Mouse (Mus musculus): ENCODE measurements around the gene Muc3. TPM values are rescaled to one million over a fixed set of nuclear protein-coding genes. Genes with fewer than 3 reads are reported as not detected.
"Not testable (repeated sequence)": the region's sequence is repeated elsewhere in the genome, so short reads cannot be mapped to it uniquely, and the experiment has no call there.

Muc3 gene
- total and polyA plus RNA-seq, 2 experiments from 2014 or later, result not detected

DNA sequence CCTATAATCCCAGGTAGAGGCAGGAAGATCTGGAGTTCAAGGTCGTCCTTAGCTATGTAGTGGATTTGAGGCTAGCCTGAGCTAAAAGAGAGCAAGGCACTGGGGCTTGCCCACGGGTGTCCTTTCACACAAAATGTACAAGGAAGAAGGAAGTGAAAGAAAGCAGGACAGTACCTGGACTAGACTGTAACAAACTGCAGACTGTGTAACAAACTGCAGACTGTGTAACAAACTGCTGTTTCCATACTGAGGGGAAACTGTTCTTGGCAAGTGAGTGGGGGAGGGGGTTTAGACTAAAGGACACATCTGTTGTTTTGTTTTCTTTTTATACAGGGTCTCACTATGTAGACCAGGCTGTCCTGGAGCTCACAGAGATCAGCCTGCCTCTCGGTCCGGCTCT lies 27.8 kb downstream of the Muc3 start:
- WGBS, result 61% methylated on average over 4 of the region's 4 CpGs
- TF ChIP-seq CTCF (IDR thresholded peaks at IDR 0.05; ENCODE audit: low read depth), result no peak
- no peak for TF ChIP-seq EP300 (IDR thresholded peaks at IDR 0.05; ENCODE audit: low read depth)
- H3K4me2 ChIP-seq (ENCODE audit: low read depth, low read length), result no peak overlapping the region

DNA sequence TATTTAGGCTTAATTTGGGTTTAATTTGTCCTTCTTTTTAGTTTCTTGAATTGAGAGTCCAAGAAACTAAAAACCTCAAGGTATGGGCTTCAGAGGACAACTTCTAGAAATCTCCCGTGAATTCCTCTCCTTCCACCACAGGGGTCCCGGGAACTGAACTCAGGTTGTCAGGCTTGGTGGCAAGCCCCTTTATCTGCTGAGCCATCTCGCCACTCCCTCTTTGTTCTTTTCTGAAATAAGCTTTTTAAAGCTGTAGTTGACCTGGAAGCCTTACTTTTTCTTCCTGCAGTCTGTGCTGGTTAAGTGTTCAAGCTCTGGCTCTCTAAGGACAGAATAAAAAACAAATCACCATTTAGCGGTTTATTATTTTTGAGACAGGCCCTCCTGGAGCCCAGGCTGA lies 30.2 kb downstream of the Muc3 start:
- Histone ChIP-seq H3K4me2 (ENCODE audit: low read depth, low read length) (no peak overlapping the region), H3K27ac (ENCODE audit: low read depth) (no peak overlapping the region), H3K9me3 (replicated peaks; ENCODE audit: control insufficient read depth, low read length) (no peaks in the 10 kb centered on the region), H3K27me3 (ENCODE audit: control insufficient read depth, insufficient read depth, low read length) (no peaks in the 10 kb centered on the region), H3K4me1 (ENCODE audit: control insufficient read depth, insufficient read depth) (no peaks in the 10 kb centered on the region), H3K4me3 (ENCODE audit: low read depth, low read length) (no peak overlapping the region), H3K9ac (replicated peaks; ENCODE audit: low read depth, low read length) (no peak overlapping the region), H3K36me3 (replicated peaks; ENCODE audit: control insufficient read depth, insufficient read depth, low read length) (peaks cover 8% of the 10 kb centered on the region)
- no peak for ATAC-seq (ENCODE audit: insufficient read depth, low read depth)
- 77% methylated on average over 4 of the region's 4 CpGs for WGBS
- TF ChIP-seq EP300 (IDR thresholded peaks at IDR 0.05; ENCODE audit: low read depth), result no peak
- TF ChIP-seq CTCF (IDR thresholded peaks at IDR 0.05; ENCODE audit: low read depth), result no peak
- no peak for DNase-seq (ENCODE audit: low spot score)

More for the DNA sequence above, 27.8 kb downstream of the Muc3 start:
- no peaks in the 10 kb centered on the region for H3K4me1 ChIP-seq (ENCODE audit: control insufficient read depth, insufficient read depth)
- no peaks in the 10 kb centered on the region for H3K9me3 ChIP-seq (replicated peaks; ENCODE audit: control insufficient read depth, low read length)
- no peaks in the 10 kb centered on the region for H3K27me3 ChIP-seq (ENCODE audit: control insufficient read depth, insufficient read depth, low read length)
- DNase-seq (ENCODE audit: low spot score) (no peak), ATAC-seq (ENCODE audit: insufficient read depth, low read depth) (no peak)
- no peak overlapping the region for H3K4me3 ChIP-seq (ENCODE audit: low read depth, low read length)
- no peaks in the 10 kb centered on the region for H3K36me3 ChIP-seq (replicated peaks; ENCODE audit: control insufficient read depth, insufficient read depth, low read length)
- H3K9ac ChIP-seq (replicated peaks; ENCODE audit: low read depth, low read length), result no peak overlapping the region
- H3K27ac ChIP-seq (ENCODE audit: low read depth), result no peak overlapping the region

DNA sequence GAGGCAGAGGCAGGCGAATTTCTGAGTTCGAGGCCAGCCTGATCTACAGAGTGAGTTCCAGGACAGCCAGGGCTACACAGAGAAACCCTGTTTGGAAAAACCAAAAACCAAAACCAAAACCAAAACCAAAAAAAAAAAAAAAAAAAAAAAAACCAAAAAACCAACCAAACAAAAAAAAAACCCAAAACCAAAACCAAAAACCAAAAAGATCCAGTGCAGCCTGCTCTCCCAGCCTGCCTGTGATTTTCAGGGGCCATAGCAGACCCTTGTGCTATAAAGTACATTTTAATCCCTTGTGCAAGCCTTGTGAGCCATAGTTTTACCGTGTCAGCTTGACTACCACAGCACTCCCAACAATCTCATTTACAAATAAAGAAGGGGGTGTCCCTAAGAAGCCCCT lies 31.1 kb downstream of the Muc3 start:
- H3K27ac ChIP-seq (ENCODE audit: low read depth); H3K4me1 ChIP-seq (ENCODE audit: control insufficient read depth, insufficient read depth); H3K4me3 ChIP-seq (ENCODE audit: low read depth, low read length); H3K9me3 ChIP-seq (replicated peaks; ENCODE audit: control insufficient read depth, low read length); H3K27me3 ChIP-seq (ENCODE audit: control insufficient read depth, insufficient read depth, low read length); H3K4me2 ChIP-seq (ENCODE audit: low read depth, low read length); ATAC-seq (ENCODE audit: insufficient read depth, low read depth); DNase-seq (ENCODE audit: low spot score); H3K9ac ChIP-seq (replicated peaks; ENCODE audit: low read depth, low read length): not testable (repeated sequence)
- H3K36me3 ChIP-seq (replicated peaks; ENCODE audit: control insufficient read depth, insufficient read depth, low read length), result peaks cover 17% of the 10 kb centered on the region
- 87% methylated on average over 3 of the region's 3 CpGs for WGBS

DNA sequence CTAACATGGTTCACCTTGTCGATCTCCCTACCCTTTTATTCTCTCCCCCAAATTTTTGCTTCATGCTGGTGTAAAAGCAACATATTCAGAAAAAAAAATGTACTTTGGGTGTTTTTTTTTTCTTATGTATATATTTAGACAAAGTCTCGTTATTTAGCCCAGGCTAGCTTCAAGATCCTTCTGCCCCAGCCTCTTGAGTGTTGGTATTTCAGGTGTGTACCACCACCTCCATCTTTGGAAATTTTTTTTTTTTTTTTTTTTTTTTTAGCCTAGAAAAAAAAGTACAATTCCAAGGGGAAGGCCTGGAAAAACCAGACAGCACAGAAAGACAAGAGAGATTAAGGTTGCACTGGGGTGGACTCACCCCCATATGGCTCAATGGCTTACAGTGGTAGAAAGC lies 32.1 kb downstream of the Muc3 start:
- WGBS, result 80% methylated on average over 2 of the region's 2 CpGs
- Histone ChIP-seq H3K27ac (ENCODE audit: low read depth) (no peak overlapping the region), H3K9ac (replicated peaks; ENCODE audit: low read depth, low read length) (no peak overlapping the region), H3K9me3 (replicated peaks; ENCODE audit: control insufficient read depth, low read length) (no peaks in the 10 kb centered on the region), H3K27me3 (ENCODE audit: control insufficient read depth, insufficient read depth, low read length) (no peaks in the 10 kb centered on the region), H3K4me3 (ENCODE audit: low read depth, low read length) (no peak overlapping the region), H3K4me2 (ENCODE audit: low read depth, low read length) (no peak overlapping the region), H3K36me3 (replicated peaks; ENCODE audit: control insufficient read depth, insufficient read depth, low read length) (peaks cover 24% of the 10 kb centered on the region), H3K4me1 (ENCODE audit: control insufficient read depth, insufficient read depth) (no peaks in the 10 kb centered on the region)
- ATAC-seq (ENCODE audit: insufficient read depth, low read depth) (no peak), DNase-seq (ENCODE audit: low spot score) (no peak)
- TF ChIP-seq CTCF (IDR thresholded peaks at IDR 0.05; ENCODE audit: low read depth), result no peak
- no peak for TF ChIP-seq EP300 (IDR thresholded peaks at IDR 0.05; ENCODE audit: low read depth)

DNA sequence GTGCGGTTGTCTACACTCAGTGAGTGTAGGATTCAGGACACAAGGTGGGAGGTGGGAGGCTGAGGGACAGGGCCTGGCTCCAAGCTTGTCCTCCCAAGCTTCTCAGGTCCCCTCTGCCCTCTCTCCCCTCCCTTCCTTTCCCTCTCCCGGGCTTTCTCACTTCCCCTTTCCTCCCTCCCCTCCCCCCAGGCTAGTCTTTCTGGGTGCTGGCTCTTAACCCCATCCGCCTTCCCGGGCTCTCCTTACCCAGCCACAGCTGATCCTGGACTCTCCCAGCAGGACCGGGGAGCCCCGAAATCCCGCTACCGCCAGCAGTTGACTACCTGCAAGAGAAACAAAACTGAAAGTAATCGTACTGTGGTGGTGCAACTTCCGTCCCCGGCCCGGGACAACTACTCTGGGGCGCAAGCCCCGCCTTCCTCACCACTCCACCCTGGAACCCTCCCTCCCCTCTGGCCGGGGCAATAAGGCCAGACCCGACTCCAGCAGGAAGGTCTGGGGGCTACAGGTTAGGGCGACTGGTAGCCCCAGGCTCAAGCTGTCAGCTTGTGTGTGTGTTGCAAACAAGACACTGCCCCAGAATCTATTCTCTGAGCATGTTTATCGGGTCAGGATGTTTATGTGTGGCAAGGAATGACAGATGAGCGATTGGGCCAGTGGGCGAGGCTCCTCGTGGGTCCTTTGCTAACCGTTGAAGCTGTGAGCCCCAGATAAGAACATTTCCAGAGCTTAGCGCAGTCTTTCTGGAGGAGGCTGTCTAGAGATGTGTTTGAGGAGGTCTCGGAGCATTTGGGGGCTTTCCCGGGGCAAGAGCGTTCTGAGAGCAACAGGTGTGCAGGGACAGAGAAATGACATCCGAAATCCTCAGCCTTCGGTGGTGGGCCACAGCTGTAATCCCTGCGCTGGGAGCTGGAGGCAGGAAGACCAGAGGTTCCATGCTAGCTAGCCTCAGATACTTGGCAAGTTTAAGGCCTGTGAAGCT lies 33.0 kb downstream of the Muc3 start, which contains the start of gene Trim56:
Gene Trim56 (minus strand): TSS at position 344 of the 982 bp plus-strand sequence.
- peak within 1 kb of the TSS; percentile 71 for H3K4me3 ChIP-seq (ENCODE audit: low read depth, low read length)
- no peaks in the 10 kb centered on the region for H3K27me3 ChIP-seq (ENCODE audit: control insufficient read depth, insufficient read depth, low read length)
- H3K4me1 ChIP-seq (ENCODE audit: control insufficient read depth, insufficient read depth), result no peaks in the 10 kb centered on the region
- peaks cover 24% of the 10 kb centered on the region for H3K36me3 ChIP-seq (replicated peaks; ENCODE audit: control insufficient read depth, insufficient read depth, low read length)
- H3K9ac ChIP-seq (replicated peaks; ENCODE audit: low read depth, low read length), result peak within 1 kb of the TSS; percentile 77
- ATAC-seq (ENCODE audit: insufficient read depth, low read depth) (peak; percentile 84), DNase-seq (ENCODE audit: low spot score) (peak; percentile 67)
- H3K27ac ChIP-seq (ENCODE audit: low read depth), result peak within 1 kb of the TSS; percentile 81
- TF ChIP-seq EP300 (IDR thresholded peaks at IDR 0.05; ENCODE audit: low read depth) (no peak), CTCF (IDR thresholded peaks at IDR 0.05; ENCODE audit: low read depth) (no peak)
- 6% methylated on average over 28 of the region's 29 CpGs for WGBS
- peak within 1 kb of the TSS; percentile 80 for H3K4me2 ChIP-seq (ENCODE audit: low read depth, low read length)
- no peaks in the 10 kb centered on the region for H3K9me3 ChIP-seq (replicated peaks; ENCODE audit: control insufficient read depth, low read length)
